Mouse (Mus musculus) hindbrain, embryonic 14.5 days (tissue): ENCODE measurements around the gene Lrrtm1. TPM values are rescaled to one million over a fixed set of nuclear protein-coding genes. Genes with fewer than 3 reads are reported as not detected.

Source experiments
- ATAC-seq: fragments of 200-750 bp; cut with Nextera tagmentation; 2 replicates; pipeline ENCODE4 v1.8.0; 2017; ENCODE audit warnings: moderate number of reproducible peaks, mild to moderate bottlenecking, moderate TSS enrichment, moderate library complexity; ENCODE audit not compliant: low FRiP score
- DNase-seq: peaks from one replicate; pipeline ENCODE4 v3.0.0-alpha.2; 2015; ENCODE audit warnings: low spot score
- H3K27ac ChIP-seq: fragments of 300-500 bp; sonication (generic); 2 replicates; pipeline ENCODE4 v1.5.1; 2014; ENCODE audit warnings: mild to moderate bottlenecking, moderate library complexity
- H3K27me3 ChIP-seq: fragments of 300-500 bp; sonication (generic); 2 replicates; pipeline ENCODE4 v1.6.1; 2014; ENCODE audit warnings: mild to moderate bottlenecking, low read length, mixed read lengths; ENCODE audit not compliant: control insufficient read depth, insufficient read depth
- H3K36me3 ChIP-seq: fragments of 300-500 bp; sonication (generic); replicated peaks from 2 replicates; pipeline ENCODE4 v1.6.1; 2014; ENCODE audit not compliant: control insufficient read depth, insufficient read depth
- H3K4me1 ChIP-seq: fragments of 300-500 bp; sonication (generic); replicated peaks from 2 replicates; pipeline ENCODE4 v1.6.1; 2014; ENCODE audit warnings: antibody characterized with exemption, low read length, mixed read lengths; ENCODE audit not compliant: control insufficient read depth, insufficient read depth
- H3K4me2 ChIP-seq: fragments of 300-500 bp; sonication (generic); replicated peaks from 2 replicates; pipeline ENCODE4 v1.6.1; 2014; ENCODE audit warnings: mild to moderate bottlenecking, moderate library complexity
- H3K4me3 ChIP-seq: fragments of 300-500 bp; sonication (generic); replicated peaks from 2 replicates; pipeline ENCODE4 v1.5.1; 2014; ENCODE audit warnings: mild to moderate bottlenecking, low read length
- H3K9ac ChIP-seq: fragments of 300-500 bp; sonication (generic); 2 replicates; pipeline ENCODE4 v1.6.1; 2014
- H3K9me3 ChIP-seq: fragments of 300-500 bp; sonication (generic); 2 replicates; pipeline ENCODE4 v1.6.1; 2016; ENCODE audit warnings: low read length; ENCODE audit not compliant: control insufficient read depth
- WGBS: fragments of 180-500 bp; shearing (Covaris S2); extraction: QIAGEN DNeasy Blood & Tissue Kit; methylation state at CpG from one replicate; pipeline ENCODE4 v1.1.7; 2014; 5-methylcytosine and 5-hydroxymethylcytosine counted together
- polyA plus RNA-seq: library from polyadenylated mRNA; unstranded; fragments of >200 nt; fragmentation: Nextera tagmentation; extraction: Ambion mirVana; gene quantifications from 2 replicates; pipeline ENCODE4 v1.2.1, GENCODE M21; 2014

Lrrtm1 gene
- polyA plus RNA-seq, 1 experiment from 2014 or later, result 41.6 TPM

GRCm38 (mm10) chr6:77288402-77288801 is 45.9 kb downstream of the Lrrtm1 start:
- Histone ChIP-seq H3K4me2 (no peak overlapping the region), H3K4me1 (no peaks in the 10 kb centered on the region; the same call in 1 of the 2 replicates), H3K9ac (no peak overlapping the region), H3K36me3 (no peaks in the 10 kb centered on the region), H3K9me3 (no peaks in the 10 kb centered on the region), H3K27ac (no peak overlapping the region), H3K4me3 (no peak overlapping the region), H3K27me3 (no peaks in the 10 kb centered on the region)
- DNase-seq (no peak), ATAC-seq (no peak)

- DNase-seq, result no peak
- no peak overlapping the region for H3K27ac ChIP-seq
- no peak for ATAC-seq
Observed at GRCm38 (mm10) chr6:77291415-77291814, 48.9 kb downstream of the Lrrtm1 start.

GRCm38 (mm10) chr6:77301305-77301704 is 58.8 kb downstream of the Lrrtm1 start:
- ATAC-seq (no peak), DNase-seq (no peak)
- H3K9me3 ChIP-seq, result no peaks in the 10 kb centered on the region
- 83% methylated on average over 1 of the region's 1 CpGs for WGBS
- H3K36me3 ChIP-seq, result no peaks in the 10 kb centered on the region
- no peak overlapping the region for H3K9ac ChIP-seq
- H3K27ac ChIP-seq, result no peak overlapping the region
- no peak overlapping the region for H3K4me3 ChIP-seq
- H3K4me1 ChIP-seq, result 0 out of 2 replicates have a peak, but pooled peaks cover 5% of the 10 kb centered on the region
- H3K27me3 ChIP-seq, result no peaks in the 10 kb centered on the region
- no peak overlapping the region for H3K4me2 ChIP-seq

More at GRCm38 (mm10) chr6:77291415-77291814, 48.9 kb downstream of the Lrrtm1 start:
- Histone ChIP-seq H3K9ac (no peak overlapping the region), H3K4me2 (no peak overlapping the region), H3K27me3 (no peaks in the 10 kb centered on the region), H3K9me3 (no peaks in the 10 kb centered on the region), H3K36me3 (no peaks in the 10 kb centered on the region), H3K4me1 (no peaks in the 10 kb centered on the region; the same call in 1 of the 2 replicates), H3K4me3 (no peak overlapping the region)
- WGBS, result 49% methylated on average over 6 of the region's 6 CpGs

GRCm38 (mm10) chr6:77306796-77307195 is 64.3 kb downstream of the Lrrtm1 start:
- H3K27me3 ChIP-seq, result no peaks in the 10 kb centered on the region
- H3K4me2 ChIP-seq, result no peak overlapping the region
- no peaks in the 10 kb centered on the region for H3K9me3 ChIP-seq
- no peak overlapping the region for H3K27ac ChIP-seq
- WGBS, result 90% methylated on average over 3 of the region's 3 CpGs
- H3K4me1 ChIP-seq, result 0 out of 2 replicates have a peak, but pooled peaks cover 5% of the 10 kb centered on the region
- H3K36me3 ChIP-seq, result no peaks in the 10 kb centered on the region
- no peak for ATAC-seq
- H3K4me3 ChIP-seq, result no peak overlapping the region
- no peak for DNase-seq
- H3K9ac ChIP-seq, result no peak overlapping the region
